Mouse (Mus musculus) liver, adult 10 weeks (tissue): Measurements from ENCODE around the gene Olfr827. TPM values are rescaled to one million over a fixed set of nuclear protein-coding genes. Genes with fewer than 3 reads are reported as not detected.

Experiments used
- polyA plus RNA-seq: library from polyadenylated mRNA; stranded (reverse); fragments of 350-450 nt; fragmentation: Illumina TruSeq; extraction: RNeasy Lipid Tissue Mini Kit (QIAGEN cat#74804); gene quantifications from one replicate; pipeline ENCODE4 v1.2.3, GENCODE M21; 2014; ENCODE audit warnings: low read depth, low replicate concordance

Gene Olfr827
- not detected for polyA plus RNA-seq

GRCm38 (mm10) chr10:130214303-130214702 lies at the start of gene Olfr827:
Gene Olfr827 (minus strand): TSS chr10:130214403.

DNA sequence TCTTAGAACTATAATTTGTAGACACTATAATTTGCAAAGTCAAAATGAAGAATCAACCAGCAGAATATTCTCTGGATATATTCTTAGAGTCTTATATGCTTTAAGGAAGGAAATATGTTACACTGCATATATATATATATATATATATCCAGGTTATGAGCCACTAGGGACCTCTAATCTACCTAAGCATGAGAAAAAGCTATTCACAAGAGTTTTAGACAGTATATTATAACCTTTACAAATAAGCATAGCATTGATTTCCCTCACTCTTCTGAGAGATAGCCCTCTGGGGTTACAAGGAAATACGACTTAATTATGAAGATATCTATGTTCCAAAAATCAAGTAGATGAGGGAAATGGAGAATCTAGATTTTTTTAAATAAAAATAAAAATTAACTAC lies 30.1 kb downstream of the Olfr827 start, which contains the start of gene Olfr826:
Gene Olfr826, minus strand, starts transcription at position 101 of the 400 bp plus-strand sequence.

GRCm38 (mm10) chr10:130166666-130167065 lies 47.5 kb downstream of the Olfr827 start, which contains the start of gene Olfr825:
Gene Olfr825 (minus strand): TSS chr10:130166766.

Other genes starting within 250 kb of the Olfr827 start
- gene Olfr819, start 247.1 kb downstream of the Olfr827 start, polyA plus RNA-seq: not detected
- not detected for gene Olfr247, start 238.3 kb downstream of the Olfr827 start, polyA plus RNA-seq
- gene Gm10310, start 229.3 kb downstream of the Olfr827 start, polyA plus RNA-seq: not detected
- not detected for gene Olfr820, start 201.8 kb downstream of the Olfr827 start, polyA plus RNA-seq
- gene Olfr821, start 184.1 kb downstream of the Olfr827 start, polyA plus RNA-seq: not detected
- gene Olfr822, start 143.2 kb downstream of the Olfr827 start, polyA plus RNA-seq: not detected
- not detected for gene Olfr823, start 99.0 kb downstream of the Olfr827 start, polyA plus RNA-seq
- gene Olfr824, start 84.4 kb downstream of the Olfr827 start, polyA plus RNA-seq: not detected
- gene Olfr825, start 47.6 kb downstream of the Olfr827 start, polyA plus RNA-seq: not detected
- not detected for gene Olfr826, start 30.2 kb downstream of the Olfr827 start, polyA plus RNA-seq
- not detected for gene Neurod4, start 65.8 kb upstream of the Olfr827 start, polyA plus RNA-seq
- 0.24 TPM for gene Tespa1, start 108.5 kb upstream of the Olfr827 start, polyA plus RNA-seq
- not detected for gene Vmn2r84, start 179.9 kb upstream of the Olfr827 start, polyA plus RNA-seq
- gene Vmn2r85, start 215.3 kb upstream of the Olfr827 start, polyA plus RNA-seq: not detected
- gene Vmn2r86, start 241.6 kb upstream of the Olfr827 start, polyA plus RNA-seq: not detected